Mouse (Mus musculus) bone marrow macrophage, adult 2 months (primary cell): ENCODE data around the gene Slc47a2. TPM values are rescaled to one million over a fixed set of nuclear protein-coding genes. Genes with fewer than 3 reads are reported as not detected.

ENCODE experiments used
- H3K27ac ChIP-seq: 2 replicates; pipeline ENCODE4 v1.5.1; 2012; ENCODE audit warnings: low read depth, low read length; ENCODE audit not compliant: insufficient read depth
- H3K4me1 ChIP-seq: 2 replicates; pipeline ENCODE4 v1.6.1; 2012; ENCODE audit warnings: low read length; ENCODE audit not compliant: control insufficient read depth, insufficient read depth
- H3K4me3 ChIP-seq: 2 replicates; pipeline ENCODE4 v1.5.1; 2012; ENCODE audit warnings: mild to moderate bottlenecking, low read length, moderate library complexity; ENCODE audit not compliant: insufficient read depth
- CTCF ChIP-seq: IDR thresholded peaks from 2 replicates; pipeline ENCODE4 v1.5.1; 2012; ENCODE audit warnings: low read depth, mild to moderate bottlenecking, low read length, moderate library complexity
- POLR2A ChIP-seq: IDR thresholded peaks from 2 replicates; pipeline ENCODE4 v1.6.1; 2012; ENCODE audit warnings: mild to moderate bottlenecking, low read depth, low read length, borderline replicate concordance
- polyA plus RNA-seq: library from polyadenylated mRNA; stranded (reverse); fragments of >200 nt; gene quantifications from 2 replicates; pipeline ENCODE4 v1.2.4, GENCODE M21; 2012; ENCODE audit not compliant: missing spikeins, insufficient read depth, insufficient read length

The Slc47a2 gene
- polyA plus RNA-seq, 1 experiment, result not detected

- H3K27ac ChIP-seq, result no peak overlapping the region
- H3K4me3 ChIP-seq, result no peak overlapping the region
- TF ChIP-seq POLR2A (no peak), CTCF (no peak)
Observed at GRCm38 (mm10) chr11:61271612-61272011, 71.0 kb downstream of the Slc47a2 start.

GRCm38 (mm10) chr11:61270406-61270805 is 72.3 kb downstream of the Slc47a2 start:
- TF ChIP-seq POLR2A, result no peak
- no peak for TF ChIP-seq CTCF
- Histone ChIP-seq H3K4me3 (no peak overlapping the region), H3K27ac (no peak overlapping the region), H3K4me1 (peaks cover 5% of the 10 kb centered on the region)

More at GRCm38 (mm10) chr11:61271612-61272011, 71.0 kb downstream of the Slc47a2 start:
- peaks cover 5% of the 10 kb centered on the region for H3K4me1 ChIP-seq

- no peak for TF ChIP-seq CTCF
- peaks cover 7% of the 10 kb centered on the region for H3K4me1 ChIP-seq
- no peak overlapping the region for H3K27ac ChIP-seq
Observed at GRCm38 (mm10) chr11:61268626-61269349, 73.9 kb downstream of the Slc47a2 start.

GRCm38 (mm10) chr11:61266551-61267533 is 75.8 kb downstream of the Slc47a2 start, which contains the start of gene Aldh3a2:
Gene Aldh3a2, minus strand, starts transcription at chr11:61267464.
- H3K27ac ChIP-seq, result peak within 1 kb of the TSS; percentile 71
- H3K4me1 ChIP-seq, result peaks cover 7% of the 10 kb centered on the region
- H3K4me3 ChIP-seq, result peak within 1 kb of the TSS; percentile 94
- TF ChIP-seq POLR2A (peak; percentile 83; the same call in 1 of the 2 replicates), CTCF (no peak)

More at GRCm38 (mm10) chr11:61268626-61269349, 73.9 kb downstream of the Slc47a2 start:
- no peak overlapping the region for H3K4me3 ChIP-seq

- no peak overlapping the region for H3K4me3 ChIP-seq
- peaks cover 7% of the 10 kb centered on the region for H3K4me1 ChIP-seq
- TF ChIP-seq CTCF (no peak), POLR2A (no peak)
- H3K27ac ChIP-seq, result no peak overlapping the region
Observed at GRCm38 (mm10) chr11:61263841-61264240, 78.8 kb downstream of the Slc47a2 start.

- Histone ChIP-seq H3K4me3 (no peak overlapping the region), H3K4me1 (0 out of 2 replicates have a peak, but pooled peaks cover 2% of the 10 kb centered on the region), H3K27ac (no peak overlapping the region)
- no peak for TF ChIP-seq CTCF
- no peak for TF ChIP-seq POLR2A
Observed at GRCm38 (mm10) chr11:61262516-61262915, 80.1 kb downstream of the Slc47a2 start.

GRCm38 (mm10) chr11:61259106-61259505 is 83.6 kb downstream of the Slc47a2 start:
- H3K4me3 ChIP-seq, result no peak overlapping the region
- 0 out of 2 replicates have a peak, but pooled peaks cover under 1% of the 10 kb centered on the region for H3K4me1 ChIP-seq
- H3K27ac ChIP-seq, result no peak overlapping the region
- TF ChIP-seq CTCF, result no peak
- no peak for TF ChIP-seq POLR2A

- no peak overlapping the region for H3K27ac ChIP-seq
- H3K4me3 ChIP-seq, result no peak overlapping the region
- TF ChIP-seq POLR2A, result no peak
- TF ChIP-seq CTCF, result no peak
- H3K4me1 ChIP-seq, result no peaks in the 10 kb centered on the region
Observed at GRCm38 (mm10) chr11:61252807-61253206, 89.9 kb downstream of the Slc47a2 start.

- TF ChIP-seq POLR2A (no peak), CTCF (no peak)
- no peak overlapping the region for H3K27ac ChIP-seq
- no peak overlapping the region for H3K4me3 ChIP-seq
- no peaks in the 10 kb centered on the region for H3K4me1 ChIP-seq
Observed at GRCm38 (mm10) chr11:61251741-61252140, 90.9 kb downstream of the Slc47a2 start.

Other genes with a start within 250 kb of the Slc47a2 start
- gene Tnfrsf13b, start 216.1 kb downstream of the Slc47a2 start, polyA plus RNA-seq, result 42.2 and 43.2 TPM in 2 replicates
- gene Usp22, start 167.8 kb downstream of the Slc47a2 start, polyA plus RNA-seq, result 23.5 and 28.1 TPM in 2 replicates
- not detected in 2 replicates for gene Aldh3a1, start 135.3 kb downstream of the Slc47a2 start, polyA plus RNA-seq
- gene Aldh3a2, start 75.4 kb downstream of the Slc47a2 start, polyA plus RNA-seq, result 57.6 and 59.0 TPM in 2 replicates
- not detected in 2 replicates for gene Slc47a1, start 35.5 kb upstream of the Slc47a2 start, polyA plus RNA-seq
- not detected in 2 replicates for gene Rnf112, start 111.3 kb upstream of the Slc47a2 start, polyA plus RNA-seq
- not detected in 2 replicates for gene Mfap4, start 142.6 kb upstream of the Slc47a2 start, polyA plus RNA-seq
- 25.9 and 27.2 TPM in 2 replicates for gene Mapk7, start 151.5 kb upstream of the Slc47a2 start, polyA plus RNA-seq
- 2.8 TPM in 1 of 2 replicates, not detected in the other for gene B9d1, start 162.3 kb upstream of the Slc47a2 start, polyA plus RNA-seq
- gene Epn2, start 236.8 kb upstream of the Slc47a2 start, polyA plus RNA-seq, result 3.1 and 3.2 TPM in 2 replicates